9 mouse cellular contexts compared by ENCODE assay signal in the genomic region with DNA sequence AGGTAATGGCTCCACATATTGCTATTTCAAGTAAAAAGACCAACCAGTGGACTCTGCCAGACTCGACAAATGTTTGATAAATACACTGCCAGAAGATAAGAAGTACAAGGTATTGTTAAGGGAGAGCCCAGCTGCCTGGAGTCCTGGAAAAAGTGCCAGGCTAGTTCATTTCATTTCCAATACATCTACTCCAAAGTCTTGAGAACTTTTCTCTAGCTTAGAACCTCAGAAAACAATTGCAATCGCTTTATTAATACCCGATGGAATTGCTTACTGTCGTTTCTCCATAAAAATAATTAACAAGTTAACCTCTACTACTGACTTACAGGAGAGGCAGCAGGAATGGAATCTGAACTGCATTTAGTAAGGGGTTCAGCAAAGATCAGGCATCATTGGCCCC. TPM values are rescaled to one million over a fixed set of nuclear protein-coding genes. Genes with fewer than 3 reads are reported as not detected.
DNase-seq lines count a peak whose midpoint lies in the region; ATAC-seq lines count a peak whose summit lies in the region.
"Had no signal": no experiment of that assay in that cellular context is flagged by ENCODE, and none has a peak within 500 bp of the region (broad histone marks: within the 10 kb centered on the region; RNA-seq: fewer than 3 reads in every experiment).

No protein-coding gene starts in this region.

- H3K4me3 ChIP-seq in liver, embryonic 11.5 days (ENCODE audit: low read depth, low read length), result no peak overlapping the region
- peak overlapping the region; percentile 91 for H3K4me3 ChIP-seq in forebrain, embryonic 15.5 days
- peak overlapping the region; percentile 81 for H3K4me3 ChIP-seq in limb, embryonic 15.5 days
- H3K4me3 ChIP-seq in stomach, embryonic 14.5 days (ENCODE audit: low read depth, low read length), result peak overlapping the region; percentile 60

- no peak for ATAC-seq in liver, embryonic 11.5 days (replicated peaks; ENCODE audit: low FRiP score)
- no peak for ATAC-seq in forebrain, embryonic 15.5 days (replicated peaks)
- ATAC-seq in limb, embryonic 15.5 days (ENCODE audit: insufficient number of reproducible peaks, low FRiP score, low TSS enrichment, low read depth), result no peak
- ATAC-seq in stomach, embryonic 14.5 days (ENCODE audit: insufficient number of reproducible peaks, insufficient read depth, low FRiP score, low read depth), result no peak
- no peak for ATAC-seq in megakaryocyte progenitor cell, adult 5-6 weeks (replicated peaks; ENCODE audit: poor library complexity)

- peak overlapping the region; percentile 75 for H3K4me2 ChIP-seq in liver, embryonic 11.5 days
- peak overlapping the region; percentile 100 for H3K4me2 ChIP-seq in forebrain, embryonic 15.5 days (replicated peaks)
- peak overlapping the region; percentile 91 for H3K4me2 ChIP-seq in limb, embryonic 15.5 days
- peak overlapping the region; percentile 91 for H3K4me2 ChIP-seq in stomach, embryonic 14.5 days (replicated peaks; ENCODE audit: low read depth, low read length)

- no peak for DNase-seq in liver, embryonic 11.5 days (ENCODE audit: low spot score)
- no peak for DNase-seq in liver
- no peak for DNase-seq in urinary bladder, postnatal 10 days (ENCODE audit: low spot score)
- no peak for DNase-seq in adrenal gland, adult 18-20 months (ENCODE audit: low spot score in 2 of 2)
- DNase-seq: lung, postnatal 36 days had no signal

- no peaks in the 10 kb centered on the region for H3K36me3 ChIP-seq in liver, embryonic 11.5 days (ENCODE audit: control insufficient read depth, insufficient read depth, low read length)
- no peaks in the 10 kb centered on the region for H3K36me3 ChIP-seq in forebrain, embryonic 15.5 days
- no peaks in the 10 kb centered on the region for H3K36me3 ChIP-seq in limb, embryonic 15.5 days
- H3K36me3 ChIP-seq in stomach, embryonic 14.5 days (ENCODE audit: control insufficient read depth, insufficient read depth, low read length), result no peaks in the 10 kb centered on the region

- H3K27me3 ChIP-seq in liver, embryonic 11.5 days (replicated peaks; ENCODE audit: control insufficient read depth, insufficient read depth, low read length), result peaks cover 46% of the 10 kb centered on the region
- peaks cover 21% of the 10 kb centered on the region for H3K27me3 ChIP-seq in forebrain, embryonic 15.5 days
- peaks cover 25% of the 10 kb centered on the region for H3K27me3 ChIP-seq in limb, embryonic 15.5 days
- H3K27me3 ChIP-seq in stomach, embryonic 14.5 days (ENCODE audit: control insufficient read depth, insufficient read depth, low read length), result 0 out of 2 replicates have a peak, but pooled peaks cover 6% of the 10 kb centered on the region

- WGBS in liver, embryonic 11.5 days, result 3% methylated on average over 4 of the region's 4 CpGs
- 9% methylated on average over 4 of the region's 4 CpGs for WGBS in forebrain, embryonic 15.5 days
- WGBS in limb, embryonic 15.5 days, result 7% methylated on average over 4 of the region's 4 CpGs
- WGBS in stomach, embryonic 14.5 days, result 8% methylated on average over 4 of the region's 4 CpGs

- H3K4me1 ChIP-seq in liver, embryonic 11.5 days (replicated peaks; ENCODE audit: control insufficient read depth, insufficient read depth, low read length), result peaks cover 5% of the 10 kb centered on the region; the same call in 1 of the 2 replicates
- H3K4me1 ChIP-seq in forebrain, embryonic 15.5 days, result peaks cover 21% of the 10 kb centered on the region
- H3K4me1 ChIP-seq in limb, embryonic 15.5 days, result peaks cover 21% of the 10 kb centered on the region; the same call in 1 of the 2 replicates
- H3K4me1 ChIP-seq in stomach, embryonic 14.5 days (ENCODE audit: control insufficient read depth, insufficient read depth, low read length), result no peaks in the 10 kb centered on the region

- no peak overlapping the region for H3K27ac ChIP-seq in liver, embryonic 11.5 days (ENCODE audit: low read depth, low read length)
- H3K27ac ChIP-seq in forebrain, embryonic 15.5 days (replicated peaks), result no peak overlapping the region
- H3K27ac ChIP-seq in limb, embryonic 15.5 days, result no peak overlapping the region
- no peak overlapping the region for H3K27ac ChIP-seq in stomach, embryonic 14.5 days (ENCODE audit: low read length)

- no peak overlapping the region for H3K9ac ChIP-seq in liver, embryonic 11.5 days (ENCODE audit: low read depth, low read length)
- no peak overlapping the region; the same call in 1 of the 2 replicates for H3K9ac ChIP-seq in forebrain, embryonic 15.5 days (replicated peaks)
- H3K9ac ChIP-seq in limb, embryonic 15.5 days, result no peak overlapping the region
- peak overlapping the region; percentile 67; the same call in 1 of the 2 replicates for H3K9ac ChIP-seq in stomach, embryonic 14.5 days (replicated peaks; ENCODE audit: low read depth, low read length)

- H3K9me3 ChIP-seq in liver, embryonic 11.5 days (ENCODE audit: control insufficient read depth, low read length), result no peaks in the 10 kb centered on the region
- H3K9me3 ChIP-seq in forebrain, embryonic 15.5 days, result no peaks in the 10 kb centered on the region
- no peaks in the 10 kb centered on the region for H3K9me3 ChIP-seq in limb, embryonic 15.5 days
- no peaks in the 10 kb centered on the region for H3K9me3 ChIP-seq in stomach, embryonic 14.5 days (ENCODE audit: control insufficient read depth, low read depth, low read length)

RNA-seq across cellular contexts. Expression of a gene that starts 1.7 kb away (rescaled TPM):
- 11.0 and 13.6 TPM in 2 replicates for polyA plus RNA-seq in liver, embryonic 11.5 days (2014; fragmentation: Nextera tagmentation; extraction: Ambion mirVana)
- polyA plus RNA-seq in forebrain, embryonic 15.5 days (2015; fragmentation: Nextera tagmentation; extraction: Ambion mirVana), result 23.4 and 25.9 TPM in 2 replicates
- polyA plus RNA-seq in limb, embryonic 15.5 days (2015; fragmentation: Nextera tagmentation; extraction: Ambion mirVana), result 30.0 and 35.5 TPM in 2 replicates
- 27.4 and 29.8 TPM in 2 replicates for polyA plus RNA-seq in stomach, embryonic 14.5 days (2014; fragmentation: Nextera tagmentation; extraction: Ambion mirVana)
- total RNA-seq in megakaryocyte progenitor cell, adult 5-6 weeks (2015), result not detected in 2 replicates
- total RNA-seq in megakaryocyte progenitor cell, adult 5-6 weeks (2017), result not detected in 2 replicates
- 1 to 10 TPM; 2.3 to 9.7 TPM for total RNA-seq in adrenal gland, adult 18-20 months (2021)
